Mouse (Mus musculus) bone marrow macrophage, adult 2 months (primary cell): ENCODE measurements around the gene Itpripl2. TPM values are rescaled to one million over a fixed set of nuclear protein-coding genes. Genes with fewer than 3 reads are reported as not detected.
A peak's percentile ranks its signal among the peaks of the same experiment; 100 is the strongest.

Experiments
- H3K27ac ChIP-seq: 2 replicates; pipeline ENCODE4 v1.5.1; 2012; ENCODE audit warnings: low read depth, low read length; ENCODE audit not compliant: insufficient read depth
- H3K4me1 ChIP-seq: 2 replicates; pipeline ENCODE4 v1.6.1; 2012; ENCODE audit warnings: low read length; ENCODE audit not compliant: control insufficient read depth, insufficient read depth
- H3K4me3 ChIP-seq: 2 replicates; pipeline ENCODE4 v1.5.1; 2012; ENCODE audit warnings: mild to moderate bottlenecking, low read length, moderate library complexity; ENCODE audit not compliant: insufficient read depth
- CTCF ChIP-seq: IDR thresholded peaks from 2 replicates; pipeline ENCODE4 v1.5.1; 2012; ENCODE audit warnings: low read depth, mild to moderate bottlenecking, low read length, moderate library complexity
- POLR2A ChIP-seq: IDR thresholded peaks from 2 replicates; pipeline ENCODE4 v1.6.1; 2012; ENCODE audit warnings: mild to moderate bottlenecking, low read depth, low read length, borderline replicate concordance
- polyA plus RNA-seq: library from polyadenylated mRNA; stranded (reverse); fragments of >200 nt; gene quantifications from 2 replicates; pipeline ENCODE4 v1.2.4, GENCODE M21; 2012; ENCODE audit not compliant: missing spikeins, insufficient read depth, insufficient read length

Gene Itpripl2
- polyA plus RNA-seq, 1 experiment: 59.0 TPM

GRCm38 (mm10) chr7:118447291-118448133, 44.3 kb downstream of the Itpripl2 start:
- TF ChIP-seq POLR2A: no peak
- TF ChIP-seq CTCF: no peak
- Histone ChIP-seq H3K27ac (no peak overlapping the region), H3K4me3 (peak overlapping the region; percentile 62), H3K4me1 (peaks cover 3% of the 10 kb centered on the region; the same call in 1 of the 2 replicates)

DNA sequence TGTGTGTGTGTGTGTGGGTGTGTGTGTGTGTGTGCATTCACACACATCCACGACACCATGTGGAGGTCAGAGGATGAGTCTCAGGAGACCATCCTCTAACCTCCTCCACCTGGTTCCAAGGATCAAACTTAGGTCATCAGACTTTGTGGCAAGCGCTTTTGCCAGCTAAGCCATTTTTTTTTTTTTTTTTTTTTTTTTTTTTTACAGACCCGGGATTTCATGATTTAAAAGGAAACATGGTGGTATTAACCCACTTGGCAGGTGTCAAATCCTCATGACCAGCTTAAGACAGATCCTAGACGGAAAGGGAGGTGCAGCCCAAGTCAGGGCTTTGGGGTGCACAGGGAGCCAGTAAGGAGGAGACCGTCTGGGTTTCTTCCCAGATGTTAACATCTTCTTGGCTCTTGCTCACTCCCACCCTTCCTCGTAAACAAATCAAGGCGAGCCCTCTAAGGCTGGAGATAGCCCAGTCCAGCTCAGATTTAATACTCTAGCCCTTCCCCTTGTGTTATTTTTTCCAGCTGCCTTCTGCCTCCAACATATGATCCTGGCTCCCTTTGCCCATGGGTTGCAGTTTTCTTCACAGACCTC, 47.8 kb downstream of the Itpripl2 start:
- TF ChIP-seq CTCF (no peak), POLR2A (no peak)
- H3K4me1 ChIP-seq: peaks cover 3% of the 10 kb centered on the region; the same call in 1 of the 2 replicates
- H3K27ac ChIP-seq: no peak overlapping the region
- H3K4me3 ChIP-seq: no peak overlapping the region

GRCm38 (mm10) chr7:118443371-118443770, 48.4 kb downstream of the Itpripl2 start:
- TF ChIP-seq POLR2A: no peak
- peaks cover 3% of the 10 kb centered on the region; the same call in 1 of the 2 replicates for H3K4me1 ChIP-seq
- no peak overlapping the region for H3K27ac ChIP-seq
- no peak overlapping the region for H3K4me3 ChIP-seq

DNA sequence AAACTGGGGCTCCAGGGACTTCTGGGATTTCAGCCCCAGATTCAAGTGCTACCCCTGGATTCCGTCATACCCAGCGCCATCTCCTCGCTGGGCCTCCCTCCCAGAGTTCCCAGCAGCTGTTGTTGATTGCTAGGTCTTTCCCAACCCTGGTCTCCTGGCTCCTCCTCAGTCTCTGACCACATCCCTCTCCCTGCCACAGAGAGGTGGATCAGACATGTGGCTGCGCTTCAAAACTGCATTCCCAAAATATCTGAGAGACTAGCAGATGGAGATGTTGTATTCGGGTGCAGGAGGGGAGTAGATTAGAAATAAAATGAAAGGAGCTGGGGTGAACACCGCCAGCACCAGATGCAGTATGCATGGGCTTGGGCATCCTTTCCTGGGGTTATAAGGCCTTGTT, 50.2 kb downstream of the Itpripl2 start:
- Histone ChIP-seq H3K27ac (no peak overlapping the region), H3K4me3 (no peak overlapping the region), H3K4me1 (peaks cover 3% of the 10 kb centered on the region; the same call in 1 of the 2 replicates)
- no peak for TF ChIP-seq POLR2A
- TF ChIP-seq CTCF: no peak

GRCm38 (mm10) chr7:118437101-118437802, 54.5 kb downstream of the Itpripl2 start:
- H3K4me3 ChIP-seq: no peak overlapping the region
- TF ChIP-seq CTCF (peak; percentile 45), POLR2A (no peak)
- no peak overlapping the region for H3K27ac ChIP-seq
- no peaks in the 10 kb centered on the region for H3K4me1 ChIP-seq

Other genes with a start within 250 kb of the Itpripl2 start
- 43.2 and 49.6 TPM in 2 replicates for gene Smg1, start 248.3 kb downstream of the Itpripl2 start, polyA plus RNA-seq
- not detected in 2 replicates for gene Syt17, start 43.8 kb downstream of the Itpripl2 start, polyA plus RNA-seq
- gene Coq7, start 41.4 kb upstream of the Itpripl2 start, polyA plus RNA-seq: 13.6 and 15.8 TPM in 2 replicates
- not detected in 2 replicates for gene Tmc7, start 92.8 kb upstream of the Itpripl2 start, polyA plus RNA-seq
- not detected in 2 replicates for gene Tmc5, start 105.3 kb upstream of the Itpripl2 start, polyA plus RNA-seq
- gene Gde1, start 213.8 kb upstream of the Itpripl2 start, polyA plus RNA-seq: 33.9 and 37.4 TPM in 2 replicates
- gene Ccp110, start 220.6 kb upstream of the Itpripl2 start, polyA plus RNA-seq: 6.1 and 7.0 TPM in 2 replicates
- 93.5 and 120 TPM in 2 replicates for gene Vps35l, start 248.3 kb upstream of the Itpripl2 start, polyA plus RNA-seq